In the genomic region with DNA sequence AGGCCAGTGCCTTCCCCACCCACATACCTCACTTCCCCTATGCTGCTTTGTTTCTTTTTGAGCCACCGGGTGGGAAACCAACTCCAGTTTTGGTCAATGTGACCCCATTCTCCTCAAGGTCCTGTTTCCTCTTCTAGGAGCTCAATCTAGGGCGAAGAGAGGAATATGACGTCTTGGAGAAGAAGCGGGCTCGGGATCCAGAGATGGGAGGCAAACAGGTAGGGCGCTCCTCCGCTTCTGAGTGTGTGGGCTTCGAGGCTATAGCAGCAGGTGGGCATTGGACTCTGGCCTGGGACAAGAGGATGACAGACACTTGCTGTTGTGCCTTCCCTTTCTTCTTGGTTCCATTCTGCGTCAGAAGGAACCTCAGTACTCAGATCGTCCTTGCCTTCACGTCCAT, we compare ENCODE assay signal across 26 mouse cellular contexts.
"Had no signal": no experiment of that assay in that cellular context is flagged by ENCODE, and none has a peak within 500 bp of the region (broad histone marks: within the 10 kb centered on the region; RNA-seq: fewer than 3 reads in every experiment).

No protein-coding gene starts in this region.

- H3K9me3 ChIP-seq: heart, embryonic 13.5 days; heart, embryonic 15.5 days; hindbrain, embryonic 10.5 days; hindbrain, embryonic 12.5 days; intestine, embryonic 15.5 days; limb, embryonic 10.5 days; limb, embryonic 12.5 days; liver, embryonic 12.5 days had no signal

- H3K9ac ChIP-seq: heart, embryonic 13.5 days; heart, embryonic 15.5 days; hindbrain, embryonic 12.5 days; hindbrain, embryonic 14.5 days; intestine, embryonic 15.5 days; limb, embryonic 12.5 days; liver, embryonic 12.5 days; liver, embryonic 14.5 days had no signal

- H3K36me3 ChIP-seq: heart, embryonic 13.5 days; heart, embryonic 15.5 days; hindbrain, embryonic 10.5 days; hindbrain, embryonic 12.5 days; intestine, embryonic 15.5 days; limb, embryonic 10.5 days; limb, embryonic 12.5 days; liver, embryonic 12.5 days had no signal

- H3K4me3 ChIP-seq: heart, adult 2 months; heart, embryonic 13.5 days; heart, embryonic 15.5 days; hindbrain, embryonic 10.5 days; hindbrain, embryonic 12.5 days; intestine, embryonic 15.5 days; layer of hippocampus, adult 2 months; left cerebral cortex, adult 2 months; limb, embryonic 10.5 days; limb, embryonic 12.5 days; liver, embryonic 12.5 days had no signal

- DNase-seq: gastrocnemius, adult 2 months; gastrocnemius, postnatal 10 days; heart, adult 2 months; heart, postnatal 14 days; heart, postnatal 36 days; kidney, adult 8-10 months; kidney, postnatal 10 days; kidney, postnatal 25 days; kidney, postnatal 4 days; liver had no signal

- H3K27ac ChIP-seq: heart, adult 2 months; heart, embryonic 13.5 days; heart, embryonic 15.5 days; hindbrain, embryonic 10.5 days; hindbrain, embryonic 12.5 days; hindbrain, embryonic 14.5 days; intestine, embryonic 15.5 days; layer of hippocampus, adult 2 months; left cerebral cortex, adult 2 months; limb, embryonic 10.5 days; limb, embryonic 12.5 days; liver, embryonic 12.5 days; liver, embryonic 14.5 days had no signal

- H3K27me3 ChIP-seq: heart, embryonic 15.5 days; intestine, embryonic 15.5 days; limb, embryonic 12.5 days; liver, embryonic 12.5 days had no signal

- ATAC-seq: hindbrain, embryonic 16.5 days; inflammation-experienced regulatory T-cells, adult 6 months; intestine, postnatal 0 days; liver, embryonic 12.5 days had no signal

- H3K4me2 ChIP-seq: heart, embryonic 11.5 days; heart, embryonic 13.5 days; heart, embryonic 15.5 days; hindbrain, embryonic 12.5 days; hindbrain, embryonic 14.5 days; intestine, embryonic 15.5 days; limb, embryonic 12.5 days; liver, embryonic 12.5 days had no signal
